Mouse (Mus musculus) B cell, adult (primary cell): ENCODE data around the gene Gm8374. TPM values are rescaled to one million over a fixed set of nuclear protein-coding genes. Genes with fewer than 3 reads are reported as not detected.

Source experiments
- total RNA-seq: library from RNA; stranded (reverse); gene quantifications from 4 replicates; pipeline ENCODE4 v1.2.4, GENCODE M21; 2023; ENCODE audit not compliant: inconsistent age

Gm8374 gene
- total RNA-seq, result not detected in 4 replicates

GRCm38 (mm10) chr14:7365034-7365433 is at the start of gene Gm8374:
Gm8374 (minus strand) TSS chr14:7365134.

GRCm38 (mm10) chr14:7332295-7332694 is 32.6 kb downstream of the Gm8374 start, which contains the start of gene Gm5797:
Gm5797 (minus strand) TSS chr14:7332395.

GRCm38 (mm10) chr14:7314661-7315060 is 50.3 kb downstream of the Gm8374 start, which contains the start of gene Gm3739:
Gm3739 (minus strand) TSS chr14:7315049.

Other genes with a start within 250 kb of the Gm8374 start
- gene Gm6676, start 239.7 kb downstream of the Gm8374 start, total RNA-seq, result not detected in 4 replicates
- not detected in 4 replicates for gene Gm3512, start 190.6 kb downstream of the Gm8374 start, total RNA-seq
- gene Gm16434, start 170.6 kb downstream of the Gm8374 start, total RNA-seq, result not detected in 4 replicates
- not detected in 4 replicates for gene Gm3727, start 100.4 kb downstream of the Gm8374 start, total RNA-seq
- 0.27 to 0.35 TPM in 2 of 4 replicates, not detected in the others for gene Gm3739, start 50.1 kb downstream of the Gm8374 start, total RNA-seq
- gene Gm5797, start 32.7 kb downstream of the Gm8374 start, total RNA-seq, result not detected in 4 replicates
- gene Gm3755, start 85.8 kb upstream of the Gm8374 start, total RNA-seq, result not detected in 4 replicates
- not detected in 4 replicates for gene Gm3752, start 118.6 kb upstream of the Gm8374 start, total RNA-seq
- not detected in 4 replicates for gene Gm3558, start 203.4 kb upstream of the Gm8374 start, total RNA-seq
- gene Gm10338, start 230.5 kb upstream of the Gm8374 start, total RNA-seq, result not detected in 4 replicates